Mouse (Mus musculus) left cerebral cortex, adult 9 months (tissue): ENCODE results near the gene Prss47.

Source experiments
- DNase-seq, 2 experiments: peaks; one replicate each; pipeline ENCODE4 v3.0.0; 2022; ENCODE audit warnings: low spot score in 2 of 2

The Prss47 gene

DNA sequence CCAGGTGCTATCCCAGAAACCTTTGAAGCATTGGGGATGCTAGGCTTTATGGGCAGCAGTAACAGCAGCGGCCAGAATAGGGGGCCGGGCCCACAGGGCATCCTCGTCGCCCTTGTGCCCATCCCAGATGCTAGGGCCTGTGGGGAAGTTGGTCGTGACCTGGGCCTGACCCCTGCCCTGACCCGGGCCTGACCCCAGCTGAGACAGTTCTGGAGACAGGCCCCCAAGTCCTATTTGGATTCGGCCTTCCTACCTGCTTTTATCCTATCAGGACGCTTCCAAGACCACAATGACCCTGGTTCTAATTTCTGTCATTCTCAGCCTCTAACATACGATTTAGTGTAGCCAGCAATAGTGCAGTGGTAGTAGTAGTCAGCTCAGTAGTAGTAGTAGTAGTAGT, at the start of gene Prss47:
Gene Prss47, minus strand, starts transcription at position 101 of the 400 bp plus-strand sequence.
- DNase-seq: no peak

DNA sequence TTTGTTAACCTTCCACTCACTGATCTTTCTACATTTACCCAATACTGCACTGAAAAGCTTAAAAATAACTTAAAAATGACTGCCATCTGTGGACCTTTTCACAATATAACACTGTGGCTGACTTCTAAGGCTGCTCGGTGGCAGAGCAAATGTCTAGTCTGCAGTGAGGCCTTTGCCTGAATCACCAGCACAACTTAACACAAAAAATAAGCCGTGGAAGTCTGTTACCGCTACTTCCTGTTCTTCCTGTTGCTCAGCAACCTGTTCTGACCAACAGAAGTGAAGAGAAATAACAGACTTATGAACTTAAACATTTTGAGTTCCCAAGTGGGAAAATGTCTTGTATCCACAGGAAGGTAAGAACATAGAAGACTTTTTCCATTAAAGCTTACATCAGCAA, 48.7 kb upstream of the Prss47 start:
- no peak for DNase-seq

DNA sequence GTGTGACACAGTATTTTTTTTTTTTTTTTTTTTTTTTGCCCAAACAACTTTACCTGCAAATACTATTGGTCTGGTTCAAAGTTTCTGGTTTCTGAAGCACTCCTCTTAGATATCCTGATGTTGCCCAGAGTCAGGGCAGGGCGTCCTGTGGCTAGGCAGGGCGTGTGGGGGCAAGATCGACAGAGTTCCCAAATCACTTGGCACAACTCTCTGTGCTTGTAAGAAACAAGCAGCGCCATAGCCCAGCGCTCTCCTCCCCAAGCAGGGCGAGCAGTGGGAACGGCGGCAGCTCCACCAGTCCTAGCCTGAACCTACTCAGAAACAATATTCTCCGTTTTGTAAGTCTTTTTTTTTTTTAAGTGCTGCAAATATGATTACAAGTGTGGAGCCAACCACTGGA, 48.1 kb upstream of the Prss47 start:
- DNase-seq: no peak

- DNase-seq: no peak
Measured at GRCm38 (mm10) chr13:65097018-65097417, 44.5 kb upstream of the Prss47 start.

DNA sequence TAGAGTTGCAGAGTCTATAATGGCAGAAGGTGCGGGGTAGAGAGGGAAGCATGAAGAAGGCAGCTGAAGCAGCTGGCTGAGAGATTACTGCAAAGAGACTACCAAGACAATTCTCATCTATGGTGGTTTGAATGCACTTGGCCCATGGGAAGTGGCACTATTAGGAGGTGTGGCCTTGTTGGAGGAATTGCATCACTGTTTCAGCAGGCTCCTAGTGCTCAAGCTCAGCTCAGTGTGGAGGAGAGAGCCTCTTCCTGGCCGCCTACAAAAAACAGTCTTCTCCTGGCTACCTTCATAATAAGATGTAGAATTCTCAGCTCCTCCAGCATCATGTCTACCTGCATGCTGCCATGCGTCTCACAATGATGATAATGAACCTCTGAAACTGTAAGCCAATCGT, 43.4 kb upstream of the Prss47 start:
- no peak for DNase-seq

DNA sequence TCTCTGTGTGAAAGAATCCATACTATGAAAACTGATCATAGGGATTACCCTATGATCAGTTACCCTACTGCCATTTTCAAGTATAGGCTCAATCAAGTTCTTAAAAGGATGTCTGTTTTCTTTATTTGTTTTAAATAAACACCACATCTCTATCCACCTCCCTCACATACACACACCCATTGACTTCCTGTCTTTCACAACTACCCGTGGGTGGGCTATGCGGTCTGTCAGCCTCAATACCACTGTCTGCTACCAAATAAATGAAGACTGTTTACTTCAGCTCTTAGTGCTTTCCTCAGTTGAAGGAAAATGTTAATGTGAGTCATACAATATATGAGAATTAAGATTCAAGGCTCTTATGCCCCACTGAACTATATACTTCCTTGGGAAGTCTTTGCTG, 17.4 kb upstream of the Prss47 start:
- no peak for DNase-seq

DNA sequence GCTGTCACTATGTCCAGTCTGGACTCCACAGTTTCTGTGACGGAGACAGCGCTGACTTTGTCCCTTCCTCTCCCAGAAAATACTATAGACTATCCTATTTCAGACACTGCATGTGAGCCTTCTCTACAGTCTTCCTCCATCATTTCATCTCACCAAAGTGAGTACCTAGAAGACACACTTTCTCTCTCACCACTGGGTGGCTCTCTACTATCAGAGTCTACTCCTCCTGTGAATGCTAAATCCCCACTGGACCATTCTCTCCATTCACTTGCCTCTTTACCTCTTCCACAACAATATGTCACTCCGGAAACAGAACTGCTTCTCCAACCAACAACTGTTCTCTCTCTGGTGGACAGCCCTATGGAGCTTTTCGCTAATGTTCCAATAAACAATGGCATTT, 17.5 kb downstream of the Prss47 start:
- DNase-seq: no peak

GRCm38 (mm10) chr13:65032758-65033157, 19.8 kb downstream of the Prss47 start, which contains the start of gene Spata31d1c:
Gene Spata31d1c, plus strand, starts transcription at chr13:65033058.
- DNase-seq: no peak

DNA sequence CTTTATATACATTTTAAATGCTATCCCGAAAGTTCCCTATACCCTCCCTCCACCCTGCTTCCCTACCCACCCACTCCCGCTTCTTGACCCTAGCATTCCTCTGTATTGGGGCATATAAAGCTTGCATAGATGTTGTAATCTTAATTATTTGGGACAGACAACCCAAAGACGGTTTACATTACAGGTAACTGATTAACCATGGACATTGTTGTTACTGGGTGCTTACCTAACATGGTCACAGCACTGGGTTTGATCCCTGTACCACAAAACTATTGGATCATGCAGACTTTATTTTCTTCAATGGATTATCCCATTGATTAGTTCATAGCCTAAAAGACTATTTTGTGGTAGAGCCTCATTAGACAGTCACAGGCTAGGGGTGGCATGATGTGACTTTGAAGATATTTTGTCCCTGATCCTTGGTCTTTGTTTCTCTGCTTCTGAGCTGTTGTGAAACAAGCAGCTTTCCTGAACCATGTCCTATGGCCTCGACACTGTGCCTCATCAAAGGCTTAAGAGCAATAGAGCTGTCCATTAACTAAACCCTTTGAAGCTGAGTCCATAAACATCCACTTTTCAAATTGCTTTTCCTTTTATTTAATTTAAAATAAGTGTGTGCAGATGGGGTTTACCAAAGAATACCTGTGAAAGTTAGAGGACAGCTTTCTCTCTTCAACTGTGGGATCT, 41.4 kb downstream of the Prss47 start:
- no peak for DNase-seq

DNA sequence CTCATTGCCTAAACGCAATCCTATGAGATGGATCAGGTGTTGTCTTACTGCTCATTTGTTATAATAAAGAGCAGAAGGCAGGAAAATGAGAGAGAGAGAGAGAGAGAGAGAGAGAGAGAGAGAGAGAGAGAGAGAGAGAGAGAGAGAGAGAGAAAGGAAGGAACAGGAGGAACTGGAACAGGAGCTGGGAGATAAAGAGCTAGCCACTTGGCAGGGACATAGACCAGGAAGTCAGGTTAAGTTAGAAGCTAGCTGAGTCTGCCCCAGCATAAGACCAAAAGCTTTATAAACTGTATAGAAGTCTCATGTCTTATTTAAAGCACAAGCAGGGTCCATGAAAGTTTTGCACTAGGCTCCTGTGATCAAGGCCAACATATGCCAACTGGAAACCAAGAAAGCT, 44.6 kb downstream of the Prss47 start:
- DNase-seq: no peak

DNA sequence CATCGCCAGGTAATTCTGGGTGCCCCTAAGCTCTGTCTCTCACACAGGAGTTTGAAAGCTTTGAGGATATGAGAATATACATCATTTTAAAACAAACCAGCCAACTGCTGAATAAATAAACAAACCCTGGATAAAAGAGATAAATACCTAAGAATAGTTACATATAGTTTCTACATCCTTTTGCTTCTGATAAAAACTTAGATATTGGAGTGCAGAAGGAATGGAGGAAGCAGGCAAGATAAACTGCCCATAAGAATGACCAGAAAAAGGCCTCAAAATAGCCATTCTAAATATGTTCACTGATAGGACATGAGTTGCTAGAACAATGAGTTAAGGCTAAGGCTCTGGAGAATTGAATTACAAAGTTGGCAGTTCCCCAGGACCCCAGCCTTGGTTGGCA, 45.8 kb downstream of the Prss47 start:
- DNase-seq: no peak

- no peak for DNase-seq
Measured at GRCm38 (mm10) chr13:65005414-65005813, 47.1 kb downstream of the Prss47 start.
